Mouse (Mus musculus) stomach, embryonic 15.5 days (tissue): ENCODE data around the gene Vmn2r33. TPM values are rescaled to one million over a fixed set of nuclear protein-coding genes. Genes with fewer than 3 reads are reported as not detected.
"Not testable (repeated sequence)": the region's sequence is repeated elsewhere in the genome, so short reads cannot be mapped to it uniquely, and the experiment has no call there.

Source experiments
- ATAC-seq: fragments of 200-750 bp; cut with Nextera tagmentation; 2 replicates; pipeline ENCODE4 v1.8.0; 2017; ENCODE audit warnings: low read depth, moderate number of reproducible peaks, moderate TSS enrichment; ENCODE audit not compliant: insufficient read depth, low FRiP score
- H3K27ac ChIP-seq: fragments of 300-500 bp; sonication (generic); 2 replicates; pipeline ENCODE4 v1.5.1; 2015; ENCODE audit warnings: mild to moderate bottlenecking, inconsistent platforms
- H3K27me3 ChIP-seq: fragments of 300-500 bp; sonication (generic); replicated peaks from 2 replicates; pipeline ENCODE4 v1.6.1; 2015; ENCODE audit warnings: inconsistent platforms
- H3K36me3 ChIP-seq: fragments of 300-500 bp; sonication (generic); 2 replicates; pipeline ENCODE4 v1.6.1; 2015; ENCODE audit warnings: inconsistent platforms
- H3K4me1 ChIP-seq: fragments of 300-500 bp; sonication (generic); 2 replicates; pipeline ENCODE4 v1.6.1; 2015; ENCODE audit warnings: inconsistent platforms
- H3K4me2 ChIP-seq: fragments of 300-500 bp; sonication (generic); 2 replicates; pipeline ENCODE4 v1.6.1; 2015; ENCODE audit warnings: mild to moderate bottlenecking, inconsistent platforms
- H3K4me3 ChIP-seq: fragments of 300-500 bp; sonication (generic); replicated peaks from 2 replicates; pipeline ENCODE4 v1.5.1; 2015; ENCODE audit warnings: inconsistent platforms
- H3K9ac ChIP-seq: fragments of 300-500 bp; sonication (generic); 2 replicates; pipeline ENCODE4 v1.6.1; 2015; ENCODE audit warnings: inconsistent platforms
- H3K9me3 ChIP-seq: fragments of 300-500 bp; sonication (generic); 2 replicates; pipeline ENCODE4 v1.6.1; 2016; ENCODE audit warnings: inconsistent platforms
- polyA plus RNA-seq: library from polyadenylated mRNA; unstranded; fragments of >200 nt; fragmentation: Nextera tagmentation; extraction: Ambion mirVana; gene quantifications from 2 replicates; pipeline ENCODE4 v1.2.1, GENCODE M21; 2015

Vmn2r33 gene
- polyA plus RNA-seq, result not detected in 2 replicates

- not testable (repeated sequence) for H3K4me3 ChIP-seq, ATAC-seq, H3K9me3 ChIP-seq, H3K4me1 ChIP-seq, H3K4me2 ChIP-seq, H3K36me3 ChIP-seq, H3K9ac ChIP-seq, H3K27ac ChIP-seq, H3K27me3 ChIP-seq
These were observed at the start of gene Vmn2r33 for GRCm38 (mm10) chr7:7566686-7567085. Gene Vmn2r33, minus strand, starts transcription at chr7:7566786.

Other genes starting within 250 kb of the Vmn2r33 start
- gene Vmn2r30, start 229.2 kb downstream of the Vmn2r33 start, polyA plus RNA-seq, result not detected in 2 replicates
- not detected in 2 replicates for gene Gm45783, start 192.2 kb downstream of the Vmn2r33 start, polyA plus RNA-seq
- gene Vmn2r31, start 167.1 kb downstream of the Vmn2r33 start, polyA plus RNA-seq, result not detected in 2 replicates
- not detected in 2 replicates for gene Vmn2r32, start 86.8 kb downstream of the Vmn2r33 start, polyA plus RNA-seq
- gene Vmn2r34, start 122.7 kb upstream of the Vmn2r33 start, polyA plus RNA-seq, result not detected in 2 replicates